Mouse (Mus musculus): ENCODE measurements around the gene Fgfr2. TPM values are rescaled to one million over a fixed set of nuclear protein-coding genes. Genes with fewer than 3 reads are reported as not detected.

Fgfr2 gene
- polyA plus RNA-seq, 2 experiments from 2014 or later = not detected

DNA sequence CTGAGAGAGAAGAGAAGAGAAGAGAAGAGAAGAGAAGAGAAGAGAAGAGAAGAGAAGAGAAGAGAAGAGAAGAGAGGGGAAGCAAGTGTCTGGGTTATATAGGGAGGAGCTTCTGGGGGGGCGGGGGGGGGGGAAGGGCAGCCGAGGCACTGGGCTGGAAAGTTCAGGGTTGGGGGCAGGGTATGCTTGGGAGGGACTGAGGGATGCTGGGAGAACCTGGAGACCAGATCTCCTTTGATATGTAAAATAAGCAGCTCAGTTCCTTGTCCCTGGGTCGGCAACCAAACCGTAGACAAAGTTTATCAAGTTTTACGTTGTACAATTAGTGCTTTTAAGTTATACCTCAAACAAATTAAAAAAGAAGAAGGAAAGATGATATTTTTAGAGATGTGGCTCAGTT, 2263.2 kb downstream of the Fgfr2 start:
- ATAC-seq = no peak

- ATAC-seq = no peak
These were observed 2265.2 kb downstream of the Fgfr2 start for GRCm38 (mm10) chr7:130857973-130858372.

DNA sequence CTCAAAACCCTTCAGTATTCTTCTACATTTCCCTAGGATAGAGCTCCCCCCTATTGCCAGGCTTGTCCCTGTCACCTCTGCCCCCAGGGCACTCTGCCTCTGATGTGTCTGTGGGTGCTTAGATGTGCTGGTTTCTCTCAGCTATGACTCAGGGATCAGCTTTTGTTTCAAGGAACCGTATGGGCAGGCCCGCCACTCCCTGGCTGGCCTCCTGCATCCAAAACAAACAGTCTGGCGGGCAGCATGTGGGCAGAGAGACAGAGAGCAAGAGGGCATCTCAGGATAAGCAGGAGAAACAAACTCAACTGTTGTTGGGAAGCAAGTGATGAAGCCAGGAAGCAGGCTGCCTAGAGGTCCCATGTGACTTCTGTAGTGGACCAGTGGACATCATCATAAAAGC, 2267.5 kb downstream of the Fgfr2 start:
- ATAC-seq = no peak

GRCm38 (mm10) chr7:130854684-130855292, 2268.4 kb downstream of the Fgfr2 start:
- no peak for ATAC-seq

- no peak for ATAC-seq
These were observed 2275.9 kb downstream of the Fgfr2 start for GRCm38 (mm10) chr7:130847164-130847718.

GRCm38 (mm10) chr7:130839380-130840100, 2283.6 kb downstream of the Fgfr2 start:
- ATAC-seq = no peak

GRCm38 (mm10) chr7:130838658-130839025, 2284.5 kb downstream of the Fgfr2 start:
- ATAC-seq = no peak

DNA sequence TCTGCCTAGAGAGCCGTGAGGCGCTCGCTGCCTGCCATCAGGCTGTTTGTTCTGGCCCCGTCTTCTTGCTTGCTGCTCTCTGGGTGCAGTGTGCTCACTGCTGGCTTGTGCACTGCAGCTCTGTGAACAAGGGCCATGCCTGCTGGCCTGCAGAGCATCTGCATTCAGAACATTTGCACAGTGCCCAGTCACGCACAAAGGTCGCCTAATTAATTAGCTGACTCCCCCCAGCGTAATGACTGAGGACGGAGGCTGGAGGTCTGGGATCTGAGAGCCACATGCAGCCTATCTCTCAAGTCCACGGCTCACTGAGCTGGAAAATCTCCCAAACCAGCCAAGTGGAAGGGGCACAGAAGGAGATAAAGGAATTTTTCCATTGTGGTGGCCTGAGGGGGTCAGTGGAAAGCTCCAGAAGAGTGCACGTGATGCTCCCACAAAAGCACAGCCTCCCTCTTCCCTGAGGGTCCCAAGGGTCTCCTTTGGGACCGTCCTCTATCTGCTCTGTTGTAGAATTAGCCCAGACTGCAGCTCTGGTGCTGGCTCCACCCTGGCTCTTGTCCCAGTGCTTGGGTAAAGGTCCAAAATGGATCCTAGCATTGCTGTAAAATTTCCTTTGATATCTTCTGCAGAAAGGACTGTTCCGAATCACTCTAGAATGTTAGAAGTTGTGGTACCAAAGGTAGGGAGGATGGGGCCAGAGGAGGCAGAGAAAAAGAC, 2285.1 kb downstream of the Fgfr2 start:
- no peak for ATAC-seq

DNA sequence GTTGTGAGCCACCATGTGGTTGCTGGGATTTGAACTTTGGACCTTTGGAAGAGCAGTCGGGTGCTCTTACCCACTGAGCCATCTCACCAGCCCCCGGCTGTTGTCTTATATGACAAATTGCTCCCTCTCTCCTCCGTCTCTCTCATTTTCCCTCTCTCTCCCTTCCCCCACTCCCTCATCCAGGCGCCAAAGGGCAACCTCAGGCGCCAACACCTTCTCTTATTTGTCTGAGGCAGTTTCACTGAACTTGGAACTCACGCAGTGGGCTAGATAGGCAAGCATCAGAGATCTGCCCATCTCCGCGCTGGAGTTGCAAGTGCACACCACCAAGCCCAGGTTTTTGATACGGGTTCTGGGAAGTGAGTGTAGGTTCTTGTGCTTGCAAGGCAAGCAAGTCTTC, 2287.1 kb downstream of the Fgfr2 start:
- ATAC-seq = no peak

- ATAC-seq = no peak
These were observed 2287.9 kb downstream of the Fgfr2 start for GRCm38 (mm10) chr7:130834958-130835861.

- peak; percentile 98 for ATAC-seq
These were observed 2288.9 kb downstream of the Fgfr2 start for GRCm38 (mm10) chr7:130834299-130834698.

DNA sequence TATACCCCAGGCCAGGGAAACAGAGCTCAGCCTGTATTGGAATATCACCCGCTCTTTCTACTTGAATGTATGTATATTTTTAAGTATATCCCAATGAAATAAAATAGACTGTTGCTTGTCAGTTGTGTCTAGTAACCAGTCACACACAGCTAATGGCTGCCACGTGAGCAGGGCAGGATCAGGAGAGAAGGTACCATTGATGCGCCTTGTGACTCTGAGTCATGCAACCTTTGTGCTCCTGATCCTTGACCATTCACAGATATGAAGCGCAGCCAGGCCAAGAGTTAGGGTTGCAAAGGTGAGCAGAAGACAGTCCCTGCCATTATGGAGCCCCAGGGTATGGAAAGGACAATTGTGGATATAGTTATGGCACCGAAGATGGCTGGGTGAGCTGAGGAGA, 2291.6 kb downstream of the Fgfr2 start:
- ATAC-seq = no peak

GRCm38 (mm10) chr7:130828475-130828874, 2294.7 kb downstream of the Fgfr2 start:
- no peak for ATAC-seq

DNA sequence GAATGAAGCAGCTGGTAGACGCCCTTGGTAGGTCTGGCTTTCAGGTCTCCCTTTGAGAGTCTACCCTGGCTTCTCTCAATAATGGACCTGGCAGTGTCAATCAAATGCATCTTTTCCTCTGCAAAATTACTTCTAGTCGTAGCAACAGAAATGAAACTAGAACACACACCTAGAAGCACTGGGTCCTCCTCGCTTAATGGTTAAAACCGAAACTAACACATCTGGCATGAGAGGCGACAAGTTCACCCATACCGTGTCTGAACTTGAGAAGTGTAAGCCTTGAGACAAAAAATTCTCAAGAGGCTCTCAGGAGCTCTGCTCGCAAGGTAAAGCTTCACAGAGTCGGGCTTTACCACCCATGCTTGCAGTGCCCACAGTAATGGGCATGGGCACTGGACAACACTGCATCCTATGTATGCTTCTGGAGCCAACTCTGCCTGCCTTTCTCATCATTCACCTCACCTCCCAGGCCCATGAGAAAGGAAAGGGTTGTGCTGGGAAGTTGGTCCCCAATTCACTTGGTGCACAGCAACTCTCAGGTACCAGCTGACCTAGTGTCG, 2295.2 kb downstream of the Fgfr2 start:
- peak; percentile 88 for ATAC-seq

DNA sequence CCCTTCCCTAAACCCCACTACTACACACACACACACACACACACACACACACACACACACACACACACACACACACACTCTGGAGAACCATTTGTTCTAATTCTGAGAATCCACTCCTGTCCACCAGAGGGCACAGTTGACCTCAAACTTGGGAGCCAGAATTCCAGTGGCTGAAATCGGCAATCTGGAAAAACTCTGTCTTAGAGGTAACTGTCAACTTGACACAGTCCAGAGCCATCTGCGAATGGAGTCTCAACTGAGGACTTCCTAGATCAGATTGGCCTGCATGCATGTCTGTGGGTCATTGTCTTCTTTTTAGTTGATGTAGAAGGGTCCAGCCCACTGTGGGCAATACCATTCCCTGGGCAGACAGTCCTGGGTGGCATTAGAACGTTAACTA, 2295.7 kb downstream of the Fgfr2 start:
- peak; percentile 15 for ATAC-seq

DNA sequence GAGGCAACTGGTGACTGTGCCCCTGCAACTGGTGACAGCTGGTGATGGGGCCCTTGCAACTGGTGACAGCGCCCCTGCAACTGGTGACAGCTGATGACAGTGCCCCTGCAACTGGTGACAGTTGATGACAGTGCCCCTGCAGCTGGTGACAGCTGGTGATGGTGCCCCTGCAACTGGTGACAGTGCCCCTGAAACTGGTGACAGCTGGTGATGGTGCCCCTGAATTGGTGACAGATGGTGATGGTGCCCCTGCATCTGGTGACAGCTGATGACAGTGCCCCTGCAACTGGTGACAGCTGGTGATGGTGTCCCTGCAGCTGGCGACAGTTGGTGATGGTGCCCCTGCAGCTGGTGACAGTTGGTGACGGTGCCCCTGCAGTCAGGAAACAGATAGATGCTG, 2296.8 kb downstream of the Fgfr2 start:
- ATAC-seq = no peak

GRCm38 (mm10) chr7:130823992-130824391, 2299.2 kb downstream of the Fgfr2 start:
- ATAC-seq = no peak

DNA sequence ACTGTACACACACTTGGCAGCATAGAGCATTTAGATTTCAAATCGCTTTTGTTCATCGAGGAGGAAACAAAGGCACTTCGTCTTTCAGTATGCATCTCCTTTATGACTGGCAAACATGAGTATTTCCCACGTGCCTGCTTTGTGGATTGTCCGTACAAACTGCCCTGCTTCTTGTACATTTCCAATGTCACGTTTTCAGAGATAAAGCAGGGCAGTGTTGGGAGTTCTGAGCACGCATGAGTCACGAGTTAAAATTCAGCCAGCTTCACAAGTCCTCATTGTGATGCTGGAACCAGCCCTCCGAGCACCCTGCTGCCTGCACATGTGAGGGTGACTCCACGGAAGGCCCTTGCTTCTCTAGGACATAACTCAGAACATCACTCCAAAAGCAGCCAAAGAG, 2303.5 kb downstream of the Fgfr2 start:
- no peak for ATAC-seq

DNA sequence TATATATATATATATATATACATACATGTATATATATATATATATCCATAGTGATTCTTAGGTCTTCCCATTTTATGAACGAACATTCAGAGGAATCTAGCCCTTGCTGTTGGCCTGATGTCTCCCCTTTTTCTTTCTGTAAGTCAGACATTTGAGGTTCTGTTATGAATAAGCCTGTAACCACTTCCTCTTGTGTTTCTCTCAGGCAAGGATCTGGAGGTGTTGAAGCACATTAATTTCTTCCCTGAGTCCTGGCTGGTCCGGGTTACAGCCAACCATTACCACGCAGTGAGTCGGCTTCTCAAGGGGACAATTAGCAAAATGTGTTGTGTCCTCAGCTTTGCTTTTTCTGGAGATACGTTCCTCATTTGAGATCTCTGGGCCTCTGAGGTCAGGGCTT, 2304.3 kb downstream of the Fgfr2 start:
- ATAC-seq = peak; percentile 84

- ATAC-seq = no peak
These were observed 2306.9 kb downstream of the Fgfr2 start for GRCm38 (mm10) chr7:130816243-130816642.

- ATAC-seq = no peak
These were observed 2307.5 kb downstream of the Fgfr2 start for GRCm38 (mm10) chr7:130815601-130816000.

GRCm38 (mm10) chr7:130812407-130812806, 2310.7 kb downstream of the Fgfr2 start:
- ATAC-seq = peak; percentile 74

Data from activated CD4-positive, CD25-positive, alpha-beta regulatory T cell, adult 4 months (primary cell).